Mouse (Mus musculus): Measurements from ENCODE around the gene Rhoc.

- TF ChIP-seq POLR2A (IDR thresholded peaks at IDR 0.05; ENCODE audit: insufficient read depth, low read length) (no peak), CTCF (IDR thresholded peaks at IDR 0.05; ENCODE audit: low read depth, low read length) (no peak), EP300 (IDR thresholded peaks at IDR 0.05; ENCODE audit: insufficient read depth, low read depth, low read length) (no peak)
Observed at GRCm38 (mm10) chr3:104788075-104788474, at the start of gene Rhoc.

Measured in ES-Bruce4 (cell line).